Mouse (Mus musculus) B cell, adult 2 months (primary cell): ENCODE measurements around the gene Rasgef1b.

Source experiments
- DNase-seq, 2 experiments: peaks; one replicate each; pipeline ENCODE4 v3.0.0; 2022

The Rasgef1b gene

DNA sequence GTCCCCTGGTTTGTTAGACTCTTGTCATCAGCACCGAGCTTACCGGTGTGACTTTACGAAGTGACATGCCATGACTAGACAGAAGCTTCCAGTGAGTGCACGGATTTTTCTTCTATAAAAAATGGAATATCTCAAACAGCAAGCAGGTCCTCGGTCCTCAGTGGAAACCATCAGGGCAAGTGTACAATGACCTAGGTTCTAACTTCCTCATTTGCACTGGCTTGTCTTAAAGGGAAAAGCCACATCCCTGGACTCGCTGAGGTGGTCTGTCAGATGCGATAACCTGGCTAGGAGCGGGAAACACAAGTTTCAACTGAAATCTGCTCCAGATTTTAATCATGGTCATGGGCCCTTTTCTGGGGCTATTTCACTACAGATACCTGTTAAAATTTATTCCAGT lies 450.5 kb downstream of the Rasgef1b start:
- DNase-seq: peak; percentile 15 to 19

DNA sequence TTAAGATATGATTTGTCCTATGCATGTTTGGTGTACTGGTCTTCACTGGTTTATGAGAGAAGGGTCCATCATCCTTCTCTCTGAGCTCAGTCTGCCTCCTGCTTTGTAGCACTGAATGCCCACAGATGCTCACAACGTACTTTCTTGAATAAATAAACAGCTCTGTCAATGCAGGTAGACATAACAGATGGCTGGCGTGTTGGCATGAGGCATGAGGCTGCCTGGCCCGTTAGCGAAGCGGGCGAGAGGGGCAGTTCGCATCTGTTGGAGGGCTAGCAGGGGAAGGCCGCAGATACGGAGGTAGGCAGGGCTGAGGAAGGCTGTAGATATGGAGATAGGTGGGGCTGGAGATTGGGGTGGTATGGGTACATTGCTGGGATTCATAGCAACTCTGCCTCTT lies 451.3 kb downstream of the Rasgef1b start:
- DNase-seq: no peak

DNA sequence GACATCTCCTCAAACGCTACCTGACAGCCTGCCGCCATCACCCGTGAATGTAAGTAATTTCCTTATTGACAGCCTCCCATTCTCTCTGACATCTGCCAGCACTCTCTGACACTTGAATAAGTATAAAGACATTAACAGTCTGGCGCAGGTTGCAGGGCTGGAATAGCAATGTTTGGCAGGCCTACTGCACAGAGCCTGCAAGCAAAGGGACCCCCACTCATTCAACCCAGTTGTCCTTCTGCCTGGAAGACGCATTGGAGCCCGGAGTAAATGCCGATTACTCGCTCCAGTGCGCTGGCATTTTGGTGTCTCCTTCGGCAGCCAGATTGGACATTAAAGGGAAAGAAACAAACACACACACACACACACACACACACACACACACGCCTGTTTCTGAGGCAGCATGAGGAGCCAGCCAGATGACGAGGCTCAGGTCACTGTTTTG lies 454.7 kb downstream of the Rasgef1b start:
- no peak for DNase-seq

DNA sequence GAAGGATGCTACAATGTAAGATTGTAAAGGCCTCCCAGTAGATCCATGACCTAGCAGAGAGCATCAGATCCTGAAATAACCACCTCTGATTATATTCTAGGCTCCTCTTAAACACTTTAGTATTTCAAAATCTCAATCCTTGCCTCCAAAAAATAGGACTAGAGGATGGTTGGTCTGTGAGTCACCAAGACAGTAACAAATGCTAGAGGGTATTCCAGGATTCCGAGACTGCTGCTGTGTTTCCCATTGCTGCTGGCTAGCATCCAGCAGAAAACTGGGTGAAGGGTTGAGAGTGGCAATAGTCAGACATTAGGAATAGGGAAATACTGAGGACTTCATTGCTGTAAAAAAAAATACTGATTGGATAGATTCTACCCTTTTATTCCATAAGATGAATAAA lies 457.3 kb downstream of the Rasgef1b start:
- DNase-seq: no peak

DNA sequence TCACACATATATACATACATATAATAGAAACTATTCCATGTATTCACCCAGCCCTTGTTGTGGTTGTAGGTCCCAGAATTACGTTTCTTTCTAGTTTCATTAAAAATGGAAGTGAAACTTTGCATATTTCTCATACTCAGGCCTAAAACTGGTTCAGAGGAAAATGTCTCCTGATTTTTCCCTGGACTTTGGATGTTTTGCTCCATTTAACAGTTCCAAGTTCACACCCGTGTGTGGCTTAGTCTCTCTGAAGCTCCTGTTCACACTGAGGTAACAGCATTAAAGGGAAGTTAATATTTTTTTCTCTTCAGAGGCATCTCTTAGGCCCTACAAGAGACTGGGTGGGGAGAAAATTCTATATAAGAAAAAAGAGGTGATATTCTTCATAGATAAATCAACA lies 459.7 kb downstream of the Rasgef1b start:
- DNase-seq: no peak

DNA sequence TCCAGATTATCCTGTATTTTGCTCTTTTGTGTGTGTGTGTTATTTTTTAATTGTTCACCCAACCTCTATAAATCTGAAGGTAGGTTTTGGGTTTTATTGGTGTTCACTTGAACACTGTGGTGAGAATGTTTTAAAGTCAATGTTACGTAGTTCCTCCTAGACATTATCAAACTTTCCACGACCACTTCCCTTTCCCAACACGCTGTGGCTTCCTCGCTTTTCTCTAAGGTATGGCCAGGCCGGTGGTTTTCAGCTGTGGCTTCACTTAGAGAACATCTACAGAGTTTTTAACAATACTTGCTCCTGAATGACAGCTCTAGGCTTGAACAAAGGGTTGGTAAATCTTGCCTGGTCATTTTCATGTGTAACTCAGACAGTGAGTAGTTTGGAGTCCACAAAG lies 461.5 kb downstream of the Rasgef1b start:
- DNase-seq: no peak

DNA sequence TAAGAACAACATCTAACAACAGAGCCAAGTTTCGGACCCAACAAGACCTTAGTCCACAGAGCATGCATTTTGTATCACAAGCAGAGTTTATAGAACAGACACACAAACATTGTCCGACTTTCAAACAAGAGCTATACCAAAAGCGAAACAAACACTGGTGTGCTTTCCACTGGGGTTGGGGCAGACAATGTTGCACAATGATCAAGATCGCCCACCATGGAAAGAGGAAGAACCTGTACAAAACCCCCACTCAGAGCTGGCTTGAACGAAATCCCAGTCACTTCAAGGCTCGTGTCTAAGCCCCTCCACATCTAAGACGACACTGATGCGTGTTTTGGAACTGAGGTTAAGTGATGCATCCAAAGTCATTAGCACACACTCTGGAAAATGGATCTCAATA lies 462.6 kb downstream of the Rasgef1b start:
- DNase-seq: no peak

DNA sequence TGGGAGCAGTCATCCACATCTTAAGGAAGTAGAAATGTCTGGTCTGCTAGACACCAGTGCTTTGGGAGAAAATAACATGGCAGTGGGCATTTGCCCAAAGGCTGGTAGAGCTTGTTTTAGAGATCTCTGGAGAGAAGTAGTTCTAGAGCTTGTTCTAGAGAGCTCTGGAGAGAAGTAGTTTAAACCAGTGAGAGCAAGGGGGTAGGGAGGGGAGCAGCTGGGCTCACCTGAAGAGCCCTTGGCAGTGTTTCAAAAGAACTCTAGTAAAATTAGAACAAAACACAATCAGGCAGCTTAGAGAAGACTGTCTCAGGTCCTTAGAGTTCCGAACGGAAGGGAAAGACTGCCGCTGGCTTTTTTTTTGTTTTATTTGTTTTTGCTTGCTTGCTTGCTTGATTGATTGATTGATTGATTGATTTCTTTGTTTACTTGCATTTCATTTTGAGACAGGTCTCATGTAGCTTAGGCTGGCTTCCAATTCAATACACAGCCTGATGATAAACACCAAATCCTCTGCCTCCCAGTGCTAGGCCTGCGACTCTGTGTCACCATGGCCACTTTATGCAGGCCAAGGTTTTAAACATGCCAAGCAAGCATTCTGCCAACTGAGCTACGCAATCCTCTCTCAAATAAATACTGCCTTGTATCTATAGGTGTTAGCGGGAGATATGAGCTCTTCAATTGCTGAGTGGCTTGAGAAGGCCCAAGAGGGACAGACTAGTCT lies 466.5 kb downstream of the Rasgef1b start:
- DNase-seq: no peak

DNA sequence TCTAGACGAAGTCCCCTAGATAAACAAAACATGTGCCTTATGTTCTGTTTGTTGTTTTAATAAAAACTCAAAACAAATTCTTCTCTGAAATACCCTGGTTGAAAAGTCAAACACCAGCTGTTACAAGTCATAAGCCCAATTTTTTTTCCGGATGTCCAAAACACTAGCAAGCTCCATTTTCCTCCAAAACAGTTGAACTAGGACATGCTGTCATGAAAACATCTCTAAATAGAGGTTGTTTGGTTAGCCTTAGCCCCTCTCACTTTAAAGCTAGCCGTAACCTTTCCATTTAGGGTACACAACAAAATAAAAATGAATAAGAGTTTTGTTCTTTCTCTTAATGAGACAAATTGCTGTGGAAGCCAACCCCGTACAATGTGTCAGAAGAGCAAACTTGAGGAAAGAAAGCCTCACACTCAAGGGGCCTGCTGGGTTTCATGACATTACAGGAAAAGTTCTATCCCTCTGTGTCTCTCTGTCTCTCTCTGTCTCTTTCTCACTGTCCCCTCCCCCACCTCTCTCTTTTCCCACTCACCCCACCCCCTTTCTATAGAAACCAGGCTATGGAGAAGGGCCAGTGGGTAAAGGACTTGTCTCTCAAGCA lies 467.6 kb downstream of the Rasgef1b start:
- no peak for DNase-seq

DNA sequence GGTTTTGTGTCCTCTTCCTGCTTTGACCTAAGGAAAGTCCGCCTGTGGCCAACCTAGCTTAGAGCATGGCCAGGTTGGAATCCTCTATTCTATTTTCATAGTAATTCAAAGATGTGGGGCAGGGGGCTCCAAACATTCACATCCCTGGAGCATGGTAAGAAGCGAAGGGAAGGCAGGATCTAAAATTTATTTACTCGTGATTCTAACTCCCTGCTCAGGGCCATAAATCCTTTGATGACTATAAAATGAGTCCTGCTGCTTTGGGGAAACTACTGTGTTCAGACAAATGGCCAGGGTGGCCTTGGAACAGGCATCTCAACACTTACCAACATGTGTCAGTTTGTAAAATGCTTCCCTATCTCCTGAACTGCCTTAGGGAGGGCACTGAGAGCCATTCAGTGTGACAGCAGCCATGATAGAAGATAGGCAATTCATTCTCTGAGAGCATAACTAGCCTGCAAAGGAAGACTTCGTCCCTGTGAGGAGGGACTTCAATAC lies 470.8 kb downstream of the Rasgef1b start:
- DNase-seq: no peak

DNA sequence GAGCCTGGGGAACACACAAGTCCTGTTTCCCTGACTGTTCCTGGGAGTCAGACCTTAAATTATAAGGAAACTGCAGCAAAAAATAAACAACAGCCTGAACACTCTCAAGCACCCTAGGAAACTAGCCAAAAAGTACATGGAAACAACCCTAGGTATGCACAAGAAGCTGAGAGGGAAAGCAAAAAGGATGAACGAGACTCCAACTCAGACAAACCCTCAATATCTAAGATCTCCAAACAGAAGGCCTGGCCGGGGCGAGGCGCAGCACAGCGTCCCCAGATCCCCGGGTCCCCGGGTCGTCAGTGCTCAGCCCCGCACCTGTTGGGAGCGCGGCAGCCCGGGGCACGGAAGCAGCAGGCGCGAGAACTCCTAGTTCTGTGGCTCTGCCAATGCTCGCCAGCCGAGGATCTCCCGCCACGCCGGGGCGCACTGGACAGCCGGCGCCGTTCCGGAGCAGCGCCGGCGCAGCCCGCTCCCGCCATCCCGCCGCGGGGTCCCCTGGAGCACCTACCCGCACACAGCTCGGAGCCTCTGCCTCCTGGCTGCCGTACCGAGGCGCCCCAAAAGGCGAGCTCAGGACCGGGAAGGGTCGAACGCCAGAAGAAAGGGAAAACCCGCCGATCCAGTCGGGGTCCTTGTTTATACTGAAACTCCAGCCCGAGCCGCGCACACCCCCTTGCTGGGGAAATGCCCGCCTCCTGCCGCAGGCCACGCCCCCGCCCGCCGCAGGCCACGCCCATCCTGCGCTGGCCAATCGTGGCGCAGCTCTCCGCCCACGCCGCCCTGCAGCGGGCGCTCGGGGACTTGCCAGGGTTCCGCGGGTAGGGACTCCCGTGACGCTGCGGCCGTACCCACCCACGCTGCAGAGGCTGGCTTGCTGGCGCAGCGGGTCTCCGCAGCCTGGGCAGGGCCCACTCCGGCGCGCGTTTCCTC lies 476.4 kb downstream of the Rasgef1b start:
- DNase-seq: peak; percentile 99

DNA sequence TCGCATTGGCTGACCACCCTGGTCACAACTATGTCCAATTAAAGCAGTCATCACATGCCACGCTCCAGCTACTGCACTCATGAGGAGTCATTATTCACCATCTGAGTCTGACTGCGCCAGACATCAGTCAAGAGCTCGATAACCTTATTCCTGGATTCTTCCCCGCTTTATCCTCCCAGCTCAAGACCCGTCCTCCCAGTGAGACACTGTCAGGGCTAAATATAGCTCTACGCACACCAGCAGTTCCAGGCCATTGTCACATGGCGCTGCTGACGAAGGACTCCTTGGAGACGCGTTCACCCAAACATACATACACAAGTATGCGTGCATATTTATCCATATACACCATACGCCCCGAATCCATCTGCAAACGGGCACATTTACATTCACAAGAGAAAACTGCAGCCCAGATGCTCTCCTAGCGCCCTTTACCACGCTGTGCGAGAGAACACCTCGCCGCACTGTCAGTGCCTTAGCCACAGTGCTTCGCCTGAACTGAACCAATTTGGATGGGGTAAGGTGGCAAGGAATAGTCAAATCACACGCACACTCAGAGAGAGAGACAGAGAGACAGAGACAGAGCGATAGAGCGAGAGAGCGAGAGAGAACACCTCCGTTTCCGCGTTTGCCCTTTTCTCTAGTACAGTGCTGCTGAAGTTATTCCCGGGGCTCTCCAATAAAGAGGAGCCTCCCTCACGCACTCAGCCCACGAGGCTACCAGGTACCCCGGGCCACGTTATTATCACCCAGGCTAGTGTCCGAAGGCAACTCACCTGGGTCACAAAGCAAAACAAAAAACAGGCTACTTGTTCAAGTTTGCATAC lies 477.3 kb downstream of the Rasgef1b start:
- DNase-seq: peak; percentile 35 to 41

DNA sequence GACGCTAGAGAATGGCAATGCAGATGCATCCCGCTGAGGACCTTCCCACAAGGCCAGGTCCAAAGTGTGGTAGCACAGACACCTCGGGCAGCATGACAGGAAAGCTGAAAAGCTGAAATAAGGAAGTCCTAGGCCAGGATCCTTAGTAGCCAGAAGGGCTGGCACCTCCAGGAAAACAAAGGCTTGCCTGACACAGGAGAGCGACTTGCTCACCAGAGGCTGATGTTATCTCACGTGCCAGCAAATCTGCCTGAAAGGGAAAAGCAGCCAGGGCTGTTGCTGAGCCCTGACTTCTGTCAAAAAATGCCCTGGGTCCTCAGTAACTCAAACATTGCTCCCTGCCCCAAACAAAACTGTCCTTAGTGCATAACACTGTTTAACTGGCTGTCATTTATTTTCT lies 478.0 kb downstream of the Rasgef1b start:
- DNase-seq: no peak

DNA sequence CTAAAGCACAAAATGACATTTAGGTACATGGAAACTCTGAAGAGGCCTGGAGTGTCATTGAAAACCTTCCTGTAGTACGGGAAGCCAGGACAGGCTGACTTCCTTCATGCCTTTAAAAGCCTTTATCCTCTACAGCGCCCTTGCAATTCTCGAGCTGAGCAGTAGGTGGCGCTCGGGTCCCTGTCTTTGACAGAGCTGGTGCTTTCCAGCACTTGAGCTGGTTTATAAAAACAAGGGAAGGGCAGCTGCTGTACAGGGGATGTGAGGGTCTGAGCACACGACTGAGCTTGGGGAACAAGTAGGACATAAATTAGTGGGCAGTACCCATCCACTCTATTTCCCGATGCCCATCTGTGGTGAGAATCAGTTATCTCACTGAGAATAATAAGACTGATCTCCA lies 480.4 kb downstream of the Rasgef1b start:
- DNase-seq: peak; percentile 98

DNA sequence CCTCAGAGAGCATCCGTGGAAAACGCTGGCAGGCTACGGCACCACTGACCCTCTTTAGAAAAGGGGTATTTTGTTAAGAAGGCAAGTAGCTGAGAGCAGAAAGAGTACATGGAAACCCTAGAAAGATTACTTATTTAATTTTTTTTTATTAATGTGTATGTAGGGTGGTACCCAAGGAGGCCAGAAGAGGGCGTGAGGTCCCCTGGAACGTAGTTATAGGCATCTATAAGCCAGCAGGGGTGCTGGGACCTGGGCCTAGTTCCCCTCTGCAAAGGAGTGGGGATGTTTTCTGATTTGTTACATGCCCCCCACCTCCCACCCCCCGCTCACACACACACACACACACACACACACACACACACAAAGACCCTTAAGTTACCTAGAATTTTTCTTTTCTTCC lies 480.9 kb downstream of the Rasgef1b start:
- peak; percentile 43 to 58 for DNase-seq

DNA sequence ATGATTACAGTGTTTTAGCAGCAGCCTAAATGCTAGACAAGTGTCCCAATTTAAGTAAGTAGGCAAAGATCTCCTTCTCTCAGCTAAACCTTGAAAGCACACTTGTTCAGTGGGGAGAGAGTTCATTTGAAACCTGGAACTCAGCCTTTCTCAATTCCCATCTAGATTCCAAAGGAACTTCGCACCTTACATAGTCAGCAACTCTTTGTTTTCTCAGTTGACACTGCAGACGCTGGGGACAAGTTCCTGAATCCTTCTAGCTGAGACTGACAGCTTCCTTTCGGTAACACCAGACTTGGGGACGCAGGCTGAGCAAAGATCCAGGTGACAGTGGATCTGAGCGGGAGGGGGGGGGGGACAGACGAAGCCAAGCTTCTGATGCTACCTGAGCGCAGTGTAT lies 481.4 kb downstream of the Rasgef1b start:
- DNase-seq: no peak

DNA sequence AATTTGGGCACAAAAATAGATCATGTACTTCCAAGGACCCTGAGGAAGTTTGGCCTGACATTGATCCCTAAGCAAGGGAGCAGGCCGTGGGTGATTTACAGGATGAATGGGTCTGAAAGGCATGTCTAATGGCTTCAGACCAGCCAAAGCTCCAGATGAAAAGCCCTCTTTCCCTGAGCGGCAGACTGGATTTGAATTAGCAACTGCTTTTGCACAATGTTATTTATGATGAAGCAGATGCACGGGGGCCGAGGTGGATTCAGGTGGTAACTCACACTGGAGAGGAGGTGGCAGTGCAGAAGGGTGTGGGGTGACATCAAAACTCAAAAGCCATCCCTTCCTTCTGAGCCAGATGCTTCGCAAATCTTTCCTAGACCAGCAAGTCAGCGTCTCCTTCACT lies 481.9 kb downstream of the Rasgef1b start:
- DNase-seq: no peak

DNA sequence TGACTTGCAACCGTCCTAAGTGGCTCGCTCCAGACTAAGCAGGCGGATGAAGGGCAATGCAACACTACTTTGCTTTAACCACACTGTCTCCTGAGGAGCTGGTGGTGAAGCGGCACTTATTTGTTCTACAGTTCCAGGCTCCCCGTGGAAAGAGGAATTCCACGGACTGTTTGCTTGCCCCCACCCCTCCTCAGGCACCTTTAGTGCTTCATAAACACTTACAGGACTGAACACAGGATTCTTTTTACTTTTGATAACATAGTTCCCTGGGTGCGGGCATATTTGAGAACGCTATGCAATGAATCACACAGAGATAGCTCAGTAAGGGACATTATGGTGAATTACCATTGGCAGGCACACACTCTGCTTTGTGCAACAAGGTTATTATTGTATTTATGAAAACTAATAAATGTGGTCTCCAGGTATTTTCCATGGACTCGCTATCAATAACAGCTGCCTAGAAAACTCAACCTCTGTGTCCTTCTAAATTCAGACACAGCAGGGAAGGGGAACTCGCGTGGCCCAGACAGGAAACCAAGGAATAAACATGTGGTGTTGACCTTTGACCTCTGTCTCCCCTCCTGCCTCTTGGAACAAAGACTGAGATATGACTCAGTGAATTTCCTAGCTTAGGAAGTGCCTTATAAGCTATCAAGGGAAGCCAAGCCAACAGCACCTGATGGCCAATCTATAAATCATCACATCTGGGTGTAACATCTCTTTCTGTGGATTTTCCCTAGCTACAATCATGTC lies 486.7 kb downstream of the Rasgef1b start:
- no peak for DNase-seq

DNA sequence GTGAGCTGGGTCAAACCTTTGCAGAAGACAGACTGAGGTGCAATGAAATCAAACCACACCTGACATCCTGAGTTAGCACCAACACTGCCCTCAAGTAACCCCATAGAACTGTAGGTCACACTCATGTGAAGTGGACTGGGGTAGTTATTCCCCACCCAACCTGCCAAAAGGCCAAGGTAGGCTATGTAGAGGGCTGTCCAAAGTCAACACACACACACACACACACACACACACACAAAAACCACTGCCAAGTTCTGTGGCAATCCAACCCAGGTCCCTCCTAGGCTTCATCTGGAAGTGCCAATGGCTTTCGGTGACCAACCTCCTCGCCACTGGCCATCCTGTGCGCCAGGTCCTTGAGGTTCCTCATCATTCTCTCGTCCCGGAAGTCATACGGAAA lies 488.4 kb downstream of the Rasgef1b start:
- DNase-seq: no peak

DNA sequence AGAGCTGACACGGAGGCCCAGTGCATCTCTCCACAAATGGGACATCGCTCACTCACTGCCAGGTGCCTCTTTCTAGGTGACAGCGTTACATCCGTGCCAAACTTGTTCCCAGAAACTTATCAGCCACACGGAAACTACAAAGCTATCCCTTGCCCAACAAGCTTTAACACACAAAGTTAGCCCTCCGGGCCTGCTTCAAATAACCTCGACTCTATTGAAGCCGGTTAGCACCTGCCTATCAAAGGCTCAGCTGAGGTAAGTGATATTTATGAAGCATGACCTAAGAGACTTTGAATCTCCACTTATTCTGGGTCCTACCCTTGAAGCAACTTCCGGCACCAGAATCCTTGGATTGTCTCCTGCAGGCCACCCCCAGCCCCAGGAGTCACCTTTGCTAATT lies 489.2 kb downstream of the Rasgef1b start:
- no peak for DNase-seq

DNA sequence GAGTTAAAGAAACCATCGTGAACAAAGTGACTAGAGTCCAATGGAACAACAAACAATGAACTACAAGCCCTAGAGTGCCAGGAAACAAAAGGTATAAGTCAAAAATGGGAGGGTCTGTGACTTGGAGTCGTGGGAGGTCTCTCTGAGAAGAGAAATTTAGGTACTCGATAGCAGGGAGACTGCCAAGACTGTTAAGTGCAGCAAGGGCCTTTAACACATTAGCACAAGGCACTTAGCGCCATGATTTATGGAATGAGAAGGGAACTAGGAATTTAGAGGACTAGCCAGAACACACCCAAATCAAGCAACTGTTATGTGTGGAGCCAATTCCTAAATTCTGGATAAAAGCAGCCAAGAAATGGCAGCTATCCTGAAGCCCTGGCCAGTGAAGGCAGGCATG lies 490.7 kb downstream of the Rasgef1b start:
- DNase-seq: no peak
